Mouse (Mus musculus) CH12.LX (cell line): ENCODE data around the gene Stk39. TPM values are rescaled to one million over a fixed set of nuclear protein-coding genes. Genes with fewer than 3 reads are reported as not detected.

Experiments
- DNase-seq: peaks from one replicate; pipeline ENCODE4 v3.0.0-alpha.2; 2013; ENCODE audit errors: extremely low read depth
- H3K27ac ChIP-seq: 2 replicates; pipeline ENCODE4 v1.5.1; 2012; ENCODE audit warnings: low read depth, mild to moderate bottlenecking, control low read depth, moderate library complexity; ENCODE audit not compliant: insufficient read depth
- H3K27me3 ChIP-seq: replicated peaks from 2 replicates; pipeline ENCODE3; 2012; ENCODE audit warnings: inconsistent platforms
- H3K36me3 ChIP-seq, 2 experiments: replicated peaks in 1 of 2; 2 replicates each; pipeline versions ENCODE3 to v1.6.1; 2012; ENCODE audit warnings: inconsistent platforms in 1 of 2, low read length in 1 of 2, mild to moderate bottlenecking in 1 of 2, mixed read lengths in 1 of 2, moderate library complexity in 1 of 2; ENCODE audit not compliant: control insufficient read depth in 1 of 2, insufficient read depth in 1 of 2
- H3K4me1 ChIP-seq, 2 experiments: 2 replicates each; pipeline ENCODE4 v1.6.1; 2012; ENCODE audit warnings: inconsistent platforms in 1 of 2, moderate library complexity in 1 of 2; ENCODE audit not compliant: insufficient read depth in 2 of 2, control insufficient read depth in 1 of 2
- H3K4me2 ChIP-seq: 2 replicates; pipeline ENCODE4 v1.6.1; 2012; ENCODE audit warnings: low read depth, mild to moderate bottlenecking, control low read depth; ENCODE audit not compliant: poor library complexity, insufficient read depth, severe bottlenecking
- H3K4me3 ChIP-seq, 3 experiments: fragments of 150-350 bp in 1 of 3; sonication (generic) in 1 of 3; replicated peaks in 1 of 3; 2 replicates each; pipeline versions ENCODE3 to v1.5.1; 2011 to 2012; ENCODE audit warnings: low read depth in 2 of 3, low read length in 2 of 3, mild to moderate bottlenecking in 2 of 3, moderate library complexity in 2 of 3, control low read depth in 1 of 3, improper control_type of control experiment in 1 of 3, inconsistent platforms in 1 of 3, mixed read lengths in 1 of 3; ENCODE audit not compliant: poor library complexity in 1 of 3
- H3K79me2 ChIP-seq: replicated peaks from 2 replicates; pipeline ENCODE4 v1.6.1; 2012; ENCODE audit warnings: mild to moderate bottlenecking, moderate library complexity; ENCODE audit not compliant: control insufficient read depth, poor library complexity, insufficient read depth, severe bottlenecking; ENCODE audit errors: extremely low read depth
- H3K9ac ChIP-seq: 2 replicates; pipeline ENCODE4 v1.6.1; 2012; ENCODE audit warnings: low read depth, mild to moderate bottlenecking, control low read depth, moderate library complexity; ENCODE audit not compliant: insufficient read depth
- H3K9me3 ChIP-seq: replicated peaks from 2 replicates; pipeline ENCODE3; 2012; ENCODE audit warnings: low read length, inconsistent platforms, mixed read lengths
- BHLHE40 ChIP-seq: IDR thresholded peaks from 2 replicates; pipeline ENCODE4 v1.6.1; 2011; ENCODE audit warnings: mild to moderate bottlenecking, low read depth, low read length, improper control_type of control experiment
- CHD1 ChIP-seq: IDR thresholded peaks from 2 replicates; pipeline ENCODE4 v1.6.1; 2012; ENCODE audit warnings: low read depth, low read length, improper control_type of control experiment, inconsistent platforms
- CTCF ChIP-seq, 2 experiments: IDR thresholded peaks in 1 of 2; conservative IDR thresholded peaks in 1 of 2; 2 replicates each; pipeline ENCODE4 v1.5.1; 2011 to 2012; ENCODE audit warnings: low read depth in 2 of 2, low read length in 2 of 2, improper control_type of control experiment in 1 of 2, inconsistent platforms in 1 of 2, mild to moderate bottlenecking in 1 of 2, moderate library complexity in 1 of 2
- EP300 ChIP-seq: IDR thresholded peaks from 2 replicates; pipeline ENCODE4 v1.6.1; 2011; ENCODE audit warnings: low read length, improper control_type of control experiment
- HCFC1 ChIP-seq: IDR thresholded peaks from 2 replicates; pipeline ENCODE4 v1.6.1; 2012; ENCODE audit warnings: low read depth, mild to moderate bottlenecking, inconsistent platforms, low read length, improper control_type of control experiment
- JUN ChIP-seq: IDR thresholded peaks from 2 replicates; pipeline ENCODE4 v1.6.1; 2011; ENCODE audit warnings: low read depth, mild to moderate bottlenecking, low read length, improper control_type of control experiment, moderate library complexity; ENCODE audit not compliant: insufficient read depth
- MAFK ChIP-seq: IDR thresholded peaks from 2 replicates; pipeline ENCODE4 v1.6.1; 2011; ENCODE audit warnings: low read length, improper control_type of control experiment; ENCODE audit not compliant: insufficient replicate concordance
- NELFE ChIP-seq: IDR thresholded peaks from 2 replicates; pipeline ENCODE4 v1.6.1; 2011; ENCODE audit warnings: low read depth, low read length, improper control_type of control experiment
- POLR2AphosphoS2 ChIP-seq: IDR thresholded peaks from 2 replicates; pipeline ENCODE4 v1.6.1; 2011; ENCODE audit warnings: low read depth, low read length, improper control_type of control experiment
- RAD21 ChIP-seq: IDR thresholded peaks from 2 replicates; pipeline ENCODE4 v1.6.1; 2011; ENCODE audit warnings: low read depth, mild to moderate bottlenecking, low read length, improper control_type of control experiment, moderate library complexity
- RCOR1 ChIP-seq: conservative IDR thresholded peaks from 2 replicates; pipeline ENCODE4 v1.6.1; 2012; ENCODE audit warnings: low read depth, mild to moderate bottlenecking, inconsistent platforms, low read length, improper control_type of control experiment
- SIN3A ChIP-seq: IDR thresholded peaks from 2 replicates; pipeline ENCODE4 v1.6.1; 2012; ENCODE audit warnings: low read length, improper control_type of control experiment, inconsistent platforms
- SMC3 ChIP-seq: IDR thresholded peaks from 2 replicates; pipeline ENCODE4 v1.6.1; 2011; ENCODE audit warnings: low read depth, low read length, improper control_type of control experiment
- TCF12 ChIP-seq: IDR thresholded peaks from 2 replicates; pipeline ENCODE4 v1.6.1; 2014; ENCODE audit warnings: low read depth, mild to moderate bottlenecking, inconsistent platforms, low read length, improper control_type of control experiment
- UBTF ChIP-seq: IDR thresholded peaks from 2 replicates; pipeline ENCODE4 v1.6.1; 2012; ENCODE audit warnings: low read depth, mild to moderate bottlenecking, inconsistent platforms, low read length, improper control_type of control experiment, moderate library complexity
- USF2 ChIP-seq: conservative IDR thresholded peaks from 2 replicates; pipeline ENCODE4 v1.6.1; 2011; ENCODE audit warnings: low read depth, low read length, improper control_type of control experiment
- ZNF384 ChIP-seq: IDR thresholded peaks from 2 replicates; pipeline ENCODE4 v1.6.1; 2012; ENCODE audit warnings: low read depth, low read length, improper control_type of control experiment, inconsistent platforms
- dilution Hi-C: fragments of 300-500 bp; cut with MboI; formaldehyde crosslinking; loops from 2 replicates; pipeline ENCODE4 v1.14.3; 2020; ENCODE audit warnings: low sequenced_read_pairs; ENCODE audit not compliant: extremely low pct_unique_long_range_greater_than_20kb, extremely low pct_ligation_motif_present
- in situ Hi-C: fragments of 300-500 bp; cut with MboI; formaldehyde crosslinking; loops from 3 replicates; pipeline ENCODE4 v1.14.3; 2019; ENCODE audit warnings: low sequenced_read_pairs, low pct_ligation_motif_present, low pct_unique_long_range_greater_than_20kb, mixed read lengths
- polyA plus RNA-seq: library from polyadenylated mRNA; unstranded; fragments of >175 nt; gene quantifications from 2 replicates; pipeline ENCODE4 v1.2.1, GENCODE M21; 2012; ENCODE audit warnings: low read depth; ENCODE audit not compliant: insufficient read length
- total RNA-seq, 2 experiments: library from RNA; depleted of rRNA; stranded (reverse); fragments of 300-350 nt in 1 of 2; fragments of >200 nt in 1 of 2; gene quantifications; 2 replicates each; pipeline ENCODE4 v1.2.3; 2012 to 2014

Stk39 gene
- total and polyA plus RNA-seq, 3 experiments = not detected

GRCm38 (mm10) chr2:68321230-68321629, 150.8 kb downstream of the Stk39 start:
- Histone ChIP-seq H3K36me3 (no peaks in the 10 kb centered on the region), H3K9me3 (peaks cover 70% of the 10 kb centered on the region), H3K4me2 (no peak overlapping the region), H3K27ac (no peak overlapping the region), H3K9ac (no peak overlapping the region), H3K4me3 (no peak overlapping the region)
- dilution Hi-C loops = no loop called here
- no peak for DNase-seq
- TF ChIP-seq JUN = no peak
- TF ChIP-seq UBTF = no peak
- no peak for TF ChIP-seq CHD1
- no peak for TF ChIP-seq MAFK
- TF ChIP-seq ZNF384 = no peak
- TF ChIP-seq CTCF (conservative IDR thresholded peaks at IDR 0.05 in 1 of 2, IDR thresholded peaks at IDR 0.05 in 1 of 2; ENCODE audit: low read depth in 2 of 2, low read length in 2 of 2) = no peak
- TF ChIP-seq HCFC1 = no peak
- no peak for TF ChIP-seq SMC3
- no peak for TF ChIP-seq POLR2AphosphoS2
- TF ChIP-seq BHLHE40 = no peak
- TF ChIP-seq RAD21 = no peak
- no peak for TF ChIP-seq SIN3A
- no peak for TF ChIP-seq EP300
- TF ChIP-seq TCF12 = no peak
- no peak for TF ChIP-seq NELFE
- TF ChIP-seq, all 38 proteins: peak for 0
- Histone ChIP-seq H3K79me2 (no peaks in the 10 kb centered on the region), H3K4me1 (no peaks in the 10 kb centered on the region), H3K27me3 (no peaks in the 10 kb centered on the region)
- in situ Hi-C loops = no loop called here

- no peaks in the 10 kb centered on the region for H3K79me2 ChIP-seq
- dilution Hi-C loops = no loop called here
- H3K9me3 ChIP-seq = peaks cover 69% of the 10 kb centered on the region
- no peak overlapping the region for H3K4me2 ChIP-seq
- H3K27ac ChIP-seq = no peak overlapping the region
- no peaks in the 10 kb centered on the region for H3K36me3 ChIP-seq
- H3K27me3 ChIP-seq = no peaks in the 10 kb centered on the region
- H3K4me3 ChIP-seq = no peak overlapping the region
- no peaks in the 10 kb centered on the region for H3K4me1 ChIP-seq
- in situ Hi-C loops = no loop called here
- DNase-seq = no peak
- H3K9ac ChIP-seq = no peak overlapping the region
- TF ChIP-seq USF2 = no peak
Observed at GRCm38 (mm10) chr2:68320670-68321069, 151.4 kb downstream of the Stk39 start.

GRCm38 (mm10) chr2:68318452-68318851, 153.6 kb downstream of the Stk39 start:
- H3K9me3 ChIP-seq = peaks cover 76% of the 10 kb centered on the region
- H3K79me2 ChIP-seq = no peaks in the 10 kb centered on the region
- no peak overlapping the region for H3K27ac ChIP-seq
- no peak overlapping the region for H3K4me2 ChIP-seq
- no peak overlapping the region for H3K9ac ChIP-seq
- in situ Hi-C loops = no loop called here
- no peak overlapping the region for H3K4me3 ChIP-seq
- DNase-seq = no peak
- H3K27me3 ChIP-seq = no peaks in the 10 kb centered on the region
- dilution Hi-C loops = no loop called here
- H3K36me3 ChIP-seq = no peaks in the 10 kb centered on the region
- H3K4me1 ChIP-seq = no peaks in the 10 kb centered on the region
- no peak for TF ChIP-seq RAD21
- no peak for TF ChIP-seq SIN3A
- TF ChIP-seq RCOR1 = no peak
